12 mouse cellular contexts compared by ENCODE assay signal in the genomic region with DNA sequence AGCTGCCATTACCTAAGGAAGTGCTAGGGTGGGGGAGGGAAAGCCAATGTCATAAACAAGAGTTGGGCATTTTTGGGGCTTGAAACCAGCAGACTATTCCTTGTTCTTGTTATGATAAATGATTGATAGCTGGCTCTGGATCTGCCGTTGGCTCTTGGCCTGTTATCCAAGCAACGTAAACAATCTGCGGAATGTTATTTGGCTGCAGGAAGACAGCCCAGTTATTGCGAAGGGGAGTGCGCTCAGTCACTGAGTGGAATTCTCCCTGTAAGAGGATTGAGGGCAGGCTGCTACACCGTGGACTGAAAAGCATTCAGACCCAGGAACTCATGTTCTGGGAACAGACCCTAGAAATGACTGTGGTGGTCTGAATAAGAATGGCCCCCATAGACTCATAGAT. TPM values are rescaled to one million over a fixed set of nuclear protein-coding genes. Genes with fewer than 3 reads are reported as not detected.
DNase-seq lines count a peak whose midpoint lies in the region; ATAC-seq and TF ChIP-seq lines count a peak whose summit lies in the region.
"Had no signal": no experiment of that assay in that cellular context is flagged by ENCODE, and none has a peak within 500 bp of the region (broad histone marks: within the 10 kb centered on the region; RNA-seq: fewer than 3 reads in every experiment).

No protein-coding gene starts in this region.

- no peak for TF ChIP-seq CTCF in forebrain, postnatal 0 days (IDR thresholded peaks at IDR 0.05; ENCODE audit: low read depth)

- H3K4me3 ChIP-seq in forebrain, postnatal 0 days (ENCODE audit: low read depth, low read length): no peak overlapping the region
- no peak overlapping the region for H3K4me3 ChIP-seq in forebrain, embryonic 13.5 days
- H3K4me3 ChIP-seq in lung, embryonic 15.5 days: no peak overlapping the region
- H3K4me3 ChIP-seq: hindbrain, embryonic 13.5 days had no signal

- 52% methylated on average over 6 of the region's 6 CpGs for WGBS in forebrain, postnatal 0 days
- 76% methylated on average over 6 of the region's 6 CpGs for WGBS in forebrain, embryonic 13.5 days
- WGBS in lung, embryonic 15.5 days: 22% methylated on average over 6 of the region's 6 CpGs

- H3K9me3 ChIP-seq in forebrain, postnatal 0 days (ENCODE audit: low read length): no peaks in the 10 kb centered on the region
- H3K9me3 ChIP-seq in forebrain, embryonic 13.5 days (replicated peaks): peaks cover 7% of the 10 kb centered on the region; the same call in 1 of the 2 replicates
- no peaks in the 10 kb centered on the region for H3K9me3 ChIP-seq in lung, embryonic 15.5 days
- H3K9me3 ChIP-seq: hindbrain, embryonic 13.5 days had no signal

- DNase-seq in forebrain, postnatal 0 days: peak; percentile 13
- DNase-seq in 3T3-L1 (ENCODE audit: low read depth, low spot score): peak; percentile 79
- peak; percentile 50 for DNase-seq in kidney, postnatal 10 days
- DNase-seq in adrenal gland, adult (ENCODE audit: inconsistent age in 2 of 2, low spot score in 1 of 2): no peak
- DNase-seq in layer of hippocampus, adult 18-20 months (ENCODE audit: low spot score in 2 of 2): no peak
- no peak for DNase-seq in adrenal gland, adult 18-20 months (ENCODE audit: low spot score in 2 of 2)
- DNase-seq: cerebellum, adult 11 months; right cerebral cortex, postnatal 14 days had no signal

- H3K27ac ChIP-seq in forebrain, postnatal 0 days (ENCODE audit: low read depth, low read length): no peak overlapping the region
- no peak overlapping the region for H3K27ac ChIP-seq in forebrain, embryonic 13.5 days
- H3K27ac ChIP-seq in lung, embryonic 15.5 days: 0 out of 2 replicates have a peak overlapping the region, but pooled peaks have one; percentile 29
- H3K27ac ChIP-seq: hindbrain, embryonic 13.5 days had no signal

- no peak for ATAC-seq in forebrain, postnatal 0 days
- no peak for ATAC-seq in forebrain, embryonic 13.5 days
- peak; percentile 72; the same call in 1 of the 2 replicates for ATAC-seq in lung, embryonic 15.5 days (ENCODE audit: borderline replicate concordance, extremely low read depth, low FRiP score, low TSS enrichment)

- H3K27me3 ChIP-seq in forebrain, postnatal 0 days (ENCODE audit: insufficient read depth, low read length): no peaks in the 10 kb centered on the region
- no peaks in the 10 kb centered on the region for H3K27me3 ChIP-seq in forebrain, embryonic 13.5 days
- no peaks in the 10 kb centered on the region for H3K27me3 ChIP-seq in lung, embryonic 15.5 days
- H3K27me3 ChIP-seq: hindbrain, embryonic 13.5 days had no signal

- no peak overlapping the region for H3K9ac ChIP-seq in forebrain, postnatal 0 days
- no peak overlapping the region for H3K9ac ChIP-seq in forebrain, embryonic 13.5 days
- H3K9ac ChIP-seq in lung, embryonic 15.5 days: no peak overlapping the region
- H3K9ac ChIP-seq: hindbrain, embryonic 13.5 days had no signal

- H3K36me3 ChIP-seq in forebrain, postnatal 0 days (ENCODE audit: insufficient read depth): no peaks in the 10 kb centered on the region
- H3K36me3 ChIP-seq in forebrain, embryonic 13.5 days (ENCODE audit: poor library complexity, severe bottlenecking): no peaks in the 10 kb centered on the region
- no peaks in the 10 kb centered on the region for H3K36me3 ChIP-seq in lung, embryonic 15.5 days
- H3K36me3 ChIP-seq: hindbrain, embryonic 13.5 days had no signal

- H3K4me1 ChIP-seq in forebrain, postnatal 0 days (ENCODE audit: insufficient read depth): peaks cover 7% of the 10 kb centered on the region; the same call in 1 of the 2 replicates
- H3K4me1 ChIP-seq in forebrain, embryonic 13.5 days: peaks cover 15% of the 10 kb centered on the region
- H3K4me1 ChIP-seq in lung, embryonic 15.5 days: peaks cover 47% of the 10 kb centered on the region

- no peak overlapping the region for H3K4me2 ChIP-seq in forebrain, postnatal 0 days (ENCODE audit: low read depth)
- H3K4me2 ChIP-seq in forebrain, embryonic 13.5 days: no peak overlapping the region
- H3K4me2 ChIP-seq in lung, embryonic 15.5 days: peak overlapping the region; percentile 11; the same call in 1 of the 2 replicates
- H3K4me2 ChIP-seq: heart, embryonic 11.5 days; hindbrain, embryonic 13.5 days had no signal

RNA-seq across cellular contexts. Expression of gene Il6ra, which starts 40.3 kb away (rescaled TPM):
- 1.1 and 1.7 TPM in 2 replicates for total RNA-seq in forebrain, postnatal 0 days (2014; rRNA removed)
- polyA plus RNA-seq in forebrain, postnatal 0 days (2015; fragmentation: Nextera tagmentation; extraction: Ambion mirVana): 1.6 and 1.7 TPM in 2 replicates
- polyA plus RNA-seq in forebrain, embryonic 13.5 days (2015; fragmentation: Nextera tagmentation; extraction: Ambion mirVana): 0.25 and 0.36 TPM in 2 replicates
- 3.6 TPM in 2 replicates for polyA plus RNA-seq in lung, embryonic 15.5 days (2015; fragmentation: Nextera tagmentation; extraction: Ambion mirVana)
- total RNA-seq in layer of hippocampus, adult 18-20 months (2021): 1 to 10 TPM; 6.5 to 7.2 TPM
- 10 to 100 TPM in 1 of 2 experiments, 1 to 10 TPM in 1; 7.8 to 13.9 TPM for total RNA-seq in adrenal gland, adult 18-20 months (2021)

RNA-seq across cellular contexts. Expression of gene She, which starts 41.5 kb away (rescaled TPM):
- 1.8 and 2.1 TPM in 2 replicates for total RNA-seq in forebrain, postnatal 0 days (2014; rRNA removed)
- 0.65 and 0.86 TPM in 2 replicates for polyA plus RNA-seq in forebrain, postnatal 0 days (2015; fragmentation: Nextera tagmentation; extraction: Ambion mirVana)
- polyA plus RNA-seq in forebrain, embryonic 13.5 days (2015; fragmentation: Nextera tagmentation; extraction: Ambion mirVana): 1.2 TPM in 2 replicates
- polyA plus RNA-seq in lung, embryonic 15.5 days (2015; fragmentation: Nextera tagmentation; extraction: Ambion mirVana): 9.9 and 10.1 TPM in 2 replicates
- 1 to 10 TPM; 2.6 to 2.9 TPM for total RNA-seq in layer of hippocampus, adult 18-20 months (2021)
- 1 to 10 TPM; 7.1 to 7.3 TPM for total RNA-seq in adrenal gland, adult 18-20 months (2021)

Comparison
In these comparisons a context has a peak if more than half of its experiments do, and no peak if none do; other contexts are left out.
1. DNase-seq: peak in forebrain, postnatal 0 days (single experiment), 3T3-L1 (single experiment) and kidney, postnatal 10 days (single experiment); none in adrenal gland, adult (0 of 2), layer of hippocampus, adult 18-20 months (0 of 2) and adrenal gland, adult 18-20 months (0 of 2).